Mouse (Mus musculus) spleen, adult 2 months (tissue): ENCODE data around the gene Rnpep. TPM values are rescaled to one million over a fixed set of nuclear protein-coding genes. Genes with fewer than 3 reads are reported as not detected.

Experiments
- DNase-seq, 2 experiments: peaks; one replicate each; pipeline versions ENCODE4 v3.0.0 to v3.0.0-alpha.2; 2012 to 2021; ENCODE audit warnings: low spot score in 2 of 2, low read depth in 1 of 2
- H3K27ac ChIP-seq: fragments of 200-500 bp; 2 replicates; pipeline ENCODE4 v1.5.1; 2012; ENCODE audit warnings: low read length, inconsistent platforms; ENCODE audit not compliant: insufficient read depth
- H3K27me3 ChIP-seq: fragments of 200-500 bp; 2 replicates; pipeline ENCODE4 v1.6.1; 2012; ENCODE audit warnings: mild to moderate bottlenecking, moderate library complexity, low read length, inconsistent platforms; ENCODE audit not compliant: control insufficient read depth, insufficient read depth
- H3K36me3 ChIP-seq: fragments of 200-500 bp; 2 replicates; pipeline ENCODE4 v1.6.1; 2012; ENCODE audit warnings: mild to moderate bottlenecking, low read length, inconsistent platforms; ENCODE audit not compliant: control insufficient read depth, insufficient read depth
- H3K4me1 ChIP-seq: fragments of 200-500 bp; 2 replicates; pipeline ENCODE4 v1.6.1; 2011; ENCODE audit warnings: inconsistent platforms; ENCODE audit not compliant: control insufficient read depth, insufficient read depth, insufficient read length
- H3K4me3 ChIP-seq: fragments of 200-500 bp; 2 replicates; pipeline ENCODE4 v1.5.1; 2011; ENCODE audit warnings: mild to moderate bottlenecking, inconsistent platforms; ENCODE audit not compliant: insufficient read depth, insufficient read length; ENCODE audit errors: extremely low read depth
- CTCF ChIP-seq: fragments of 200-500 bp; IDR thresholded peaks from 2 replicates; pipeline ENCODE4 v1.5.1; 2011; ENCODE audit warnings: mild to moderate bottlenecking, inconsistent platforms; ENCODE audit not compliant: insufficient read depth, insufficient read length, insufficient replicate concordance; ENCODE audit errors: extremely low read depth
- POLR2A ChIP-seq: fragments of 200-500 bp; IDR thresholded peaks from 2 replicates; pipeline ENCODE4 v1.6.1; 2011; ENCODE audit warnings: low read depth, low read length, inconsistent platforms
- WGBS: fragments of 180-500 bp; shearing (Covaris S2); methylation state at CpG from one replicate; pipeline ENCODE4 v1.1.7; 2018; 5-methylcytosine and 5-hydroxymethylcytosine counted together
- polyA plus RNA-seq: library from polyadenylated mRNA; depleted of rRNA; stranded (reverse); fragments of >200 nt; gene quantifications from 2 replicates; pipeline ENCODE4 v1.2.3, GENCODE M21; 2012

Rnpep gene
- polyA plus RNA-seq, 1 experiment, result 17.8 TPM

DNA sequence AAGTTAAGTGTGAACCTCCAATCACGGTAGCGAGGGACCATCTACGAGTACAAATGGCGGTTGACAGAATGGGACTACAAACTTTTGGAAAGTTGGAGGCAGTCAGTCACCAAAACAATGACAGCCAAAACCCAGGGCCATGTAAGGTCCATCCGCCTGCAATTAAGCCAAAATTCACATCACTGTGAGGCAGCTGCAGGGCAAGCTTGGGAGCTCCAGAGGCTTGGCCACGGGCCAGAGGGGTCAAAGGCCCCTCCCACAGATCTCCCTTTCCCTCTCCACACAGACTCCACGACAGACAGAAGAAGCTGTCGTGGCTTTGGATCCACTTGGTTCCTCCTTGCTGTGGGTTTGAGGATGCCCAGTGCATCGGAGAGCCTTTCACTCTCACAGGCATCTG, 20.6 kb downstream of the Rnpep start:
- no peaks in the 10 kb centered on the region for H3K27me3 ChIP-seq
- H3K4me3 ChIP-seq, result no peak overlapping the region
- peaks cover 3% of the 10 kb centered on the region; the same call in 1 of the 2 replicates for H3K4me1 ChIP-seq
- H3K36me3 ChIP-seq, result peaks cover 17% of the 10 kb centered on the region
- 84% methylated on average over 9 of the region's 9 CpGs for WGBS
- DNase-seq, result no peak
- H3K27ac ChIP-seq, result no peak overlapping the region
- TF ChIP-seq POLR2A, result no peak
- TF ChIP-seq CTCF, result no peak

DNA sequence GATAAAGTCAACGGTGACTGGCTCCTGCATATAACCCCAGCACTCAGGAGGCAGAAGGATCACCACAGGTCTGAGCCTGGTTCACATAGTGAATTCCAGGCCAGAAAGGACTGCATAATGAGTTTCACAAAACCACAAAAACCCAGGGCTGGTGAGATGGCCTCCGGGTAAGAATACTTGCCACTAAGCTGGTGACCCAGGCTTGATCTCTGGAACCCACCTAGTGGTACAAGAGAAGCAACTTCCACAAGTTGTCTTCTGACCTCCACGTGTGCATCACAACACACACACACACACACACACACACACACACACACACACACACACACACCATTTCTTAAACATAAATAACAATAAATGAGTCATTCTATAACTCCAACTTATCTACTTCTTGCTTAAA, 21.6 kb downstream of the Rnpep start:
- WGBS, result 73% methylated on average over 3 of the region's 3 CpGs

GRCm38 (mm10) chr1:135260931-135261330, 23.0 kb downstream of the Rnpep start:
- H3K27ac ChIP-seq, result no peak overlapping the region
- H3K4me3 ChIP-seq, result no peak overlapping the region
- no peak for DNase-seq
- peaks cover 14% of the 10 kb centered on the region for H3K36me3 ChIP-seq
- TF ChIP-seq POLR2A (no peak), CTCF (no peak)
- H3K4me1 ChIP-seq, result peaks cover 3% of the 10 kb centered on the region; the same call in 1 of the 2 replicates
- 79% methylated on average over 6 of the region's 6 CpGs for WGBS
- H3K27me3 ChIP-seq, result no peaks in the 10 kb centered on the region

More for the DNA sequence above, 21.6 kb downstream of the Rnpep start:
- H3K4me3 ChIP-seq, result no peak overlapping the region
- peaks cover 14% of the 10 kb centered on the region for H3K36me3 ChIP-seq
- TF ChIP-seq CTCF (no peak), POLR2A (no peak)
- no peak overlapping the region for H3K27ac ChIP-seq
- DNase-seq, result no peak
- no peaks in the 10 kb centered on the region for H3K27me3 ChIP-seq
- peaks cover 3% of the 10 kb centered on the region; the same call in 1 of the 2 replicates for H3K4me1 ChIP-seq

DNA sequence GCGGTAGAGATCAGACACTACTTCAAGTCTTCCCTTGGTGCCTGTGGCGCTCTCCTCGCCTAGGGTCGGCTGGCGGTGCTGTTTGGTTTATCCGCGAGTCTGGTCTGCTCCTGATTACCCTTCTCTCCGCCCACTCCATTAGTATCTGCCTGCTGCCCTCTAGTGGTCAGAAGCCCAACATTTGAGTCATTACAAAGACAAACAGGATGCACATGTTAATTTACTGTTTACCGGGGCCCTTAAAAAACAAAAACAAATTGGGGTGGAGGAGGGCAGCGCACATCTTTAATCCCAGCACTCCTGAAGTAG, 24.8 kb downstream of the Rnpep start:
- TF ChIP-seq CTCF (peak; percentile 59; the same call in 1 of the 2 replicates), POLR2A (no peak)
- Histone ChIP-seq H3K27ac (no peak overlapping the region), H3K4me1 (peaks cover 3% of the 10 kb centered on the region; the same call in 1 of the 2 replicates), H3K4me3 (no peak overlapping the region), H3K27me3 (no peaks in the 10 kb centered on the region), H3K36me3 (peaks cover 9% of the 10 kb centered on the region)
- peak; percentile 39 to 56 for DNase-seq
- WGBS, result 3% methylated on average over 10 of the region's 10 CpGs

DNA sequence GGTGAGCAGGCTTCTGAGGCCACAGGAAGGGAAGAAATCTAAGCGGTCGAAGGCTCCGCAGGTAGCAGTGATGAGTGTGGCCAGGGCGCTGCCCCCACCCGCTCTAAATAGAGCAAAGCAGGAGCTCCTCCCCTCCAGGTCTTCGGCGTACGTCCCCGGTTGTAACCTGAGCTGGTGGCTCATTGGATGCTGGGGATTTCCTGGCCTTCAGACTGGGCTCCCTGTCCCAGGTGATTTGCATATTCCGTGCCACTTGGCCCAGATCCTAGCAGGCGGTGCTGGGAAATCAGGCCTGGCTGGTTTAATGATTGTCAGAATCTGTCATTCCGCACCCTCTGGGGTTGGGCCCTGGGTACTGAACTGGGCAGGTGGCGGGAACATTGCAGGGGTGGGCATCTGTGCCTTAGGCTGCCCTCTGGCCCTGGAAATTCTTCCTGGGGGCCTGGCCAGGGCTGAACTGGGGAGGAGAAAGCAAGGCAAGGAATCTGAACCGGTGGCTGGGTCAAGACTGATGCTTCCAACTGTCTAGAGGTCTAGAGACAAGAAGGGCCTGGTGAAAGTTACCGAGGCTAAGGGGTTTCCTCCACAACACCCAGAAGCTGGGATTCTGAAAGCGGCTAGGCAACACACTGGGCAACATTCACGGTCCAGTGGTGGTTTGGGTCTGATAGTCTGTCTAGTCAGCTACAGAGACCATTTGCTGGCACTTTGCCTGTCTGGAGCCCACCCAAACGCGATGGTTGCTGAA, 25.3 kb downstream of the Rnpep start, which contains the start of gene Elf3:
Gene Elf3 (minus strand): TSS at position 189 of the 748 bp plus-strand sequence.
- Histone ChIP-seq H3K36me3 (peaks cover 5% of the 10 kb centered on the region), H3K4me1 (peaks cover 3% of the 10 kb centered on the region; the same call in 1 of the 2 replicates), H3K4me3 (no peak within 1 kb of the TSS), H3K27ac (no peak within 1 kb of the TSS), H3K27me3 (no peaks in the 10 kb centered on the region)
- DNase-seq, result no peak
- TF ChIP-seq POLR2A, result no peak
- no peak for TF ChIP-seq CTCF
- 69% methylated on average over 19 of the region's 19 CpGs for WGBS

- WGBS, result 86% methylated on average over 6 of the region's 6 CpGs
- no peak for DNase-seq
- H3K36me3 ChIP-seq, result no peaks in the 10 kb centered on the region
- TF ChIP-seq POLR2A, result no peak
- TF ChIP-seq CTCF, result no peak
- no peak overlapping the region for H3K4me3 ChIP-seq
- no peak overlapping the region for H3K27ac ChIP-seq
- H3K27me3 ChIP-seq, result no peaks in the 10 kb centered on the region
- H3K4me1 ChIP-seq, result peaks cover 3% of the 10 kb centered on the region; the same call in 1 of the 2 replicates
These were observed 27.6 kb downstream of the Rnpep start for GRCm38 (mm10) chr1:135256299-135256698.

DNA sequence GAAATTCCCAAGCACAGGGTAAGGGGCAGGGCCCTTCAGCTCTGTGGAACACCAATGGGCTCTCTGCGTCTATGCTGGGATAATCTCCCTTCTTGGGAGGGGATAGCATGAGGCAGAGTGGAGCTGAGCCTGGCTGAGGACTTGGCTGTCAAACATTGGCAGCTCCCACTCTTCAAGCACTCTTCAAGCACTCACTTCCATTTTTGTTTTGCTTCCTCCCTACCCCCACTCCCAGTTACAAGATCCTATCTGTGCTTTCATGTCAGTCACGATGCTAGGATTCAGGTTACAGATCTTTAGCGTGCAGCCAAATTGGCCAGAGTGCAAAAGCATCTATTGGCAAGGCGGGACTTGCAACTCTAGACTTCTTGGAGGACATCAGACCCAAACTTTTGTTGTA, 31.0 kb downstream of the Rnpep start:
- no peaks in the 10 kb centered on the region for H3K36me3 ChIP-seq
- H3K27me3 ChIP-seq, result no peaks in the 10 kb centered on the region
- TF ChIP-seq CTCF (no peak), POLR2A (no peak)
- no peaks in the 10 kb centered on the region for H3K4me1 ChIP-seq
- no peak for DNase-seq
- WGBS, result 58% methylated on average over 4 of the region's 4 CpGs
- no peak overlapping the region for H3K27ac ChIP-seq
- H3K4me3 ChIP-seq, result no peak overlapping the region
